Mouse (Mus musculus) c-Kit-positive CD71-positive TER-119-positive erythroid progenitor cells, embryonic 14.5 days (primary cell): ENCODE results near the gene Epop.

Source experiments
- DNase-seq: peaks from one replicate; pipeline ENCODE4 v3.0.0-alpha.2; 2013; ENCODE audit warnings: low spot score

Epop gene

GRCm38 (mm10) chr11:97628568-97629518 lies 659 bp downstream of the Epop start:
- DNase-seq: no peak

GRCm38 (mm10) chr11:97628303-97628567 lies 1.3 kb downstream of the Epop start:
- no peak for DNase-seq

GRCm38 (mm10) chr11:97627556-97628302 lies 1.8 kb downstream of the Epop start:
- DNase-seq: no peak

- DNase-seq: no peak
Measured at GRCm38 (mm10) chr11:97626850-97627249, 2.7 kb downstream of the Epop start.

- DNase-seq: no peak
Measured at GRCm38 (mm10) chr11:97626431-97626830, 3.1 kb downstream of the Epop start.

GRCm38 (mm10) chr11:97625551-97625950 lies 4.0 kb downstream of the Epop start:
- no peak for DNase-seq

- no peak for DNase-seq
Measured at GRCm38 (mm10) chr11:97623166-97623565, 6.3 kb downstream of the Epop start.

- DNase-seq: peak; percentile 38
Measured at GRCm38 (mm10) chr11:97622440-97622839, 7.1 kb downstream of the Epop start.

GRCm38 (mm10) chr11:97619391-97619795 lies 10.1 kb downstream of the Epop start:
- no peak for DNase-seq

GRCm38 (mm10) chr11:97618368-97618767 lies 11.1 kb downstream of the Epop start:
- no peak for DNase-seq

- no peak for DNase-seq
Measured at GRCm38 (mm10) chr11:97615276-97615675, 14.2 kb downstream of the Epop start.

- DNase-seq: no peak
Measured at GRCm38 (mm10) chr11:97611076-97611475, 18.4 kb downstream of the Epop start.

- no peak for DNase-seq
Measured at GRCm38 (mm10) chr11:97609743-97610142, 19.8 kb downstream of the Epop start.

GRCm38 (mm10) chr11:97608933-97609332 lies 20.6 kb downstream of the Epop start:
- DNase-seq: no peak

- no peak for DNase-seq
Measured at GRCm38 (mm10) chr11:97607056-97607725, 22.3 kb downstream of the Epop start.

- DNase-seq: no peak
Measured at GRCm38 (mm10) chr11:97603891-97604290, 25.6 kb downstream of the Epop start.

- DNase-seq: no peak
Measured at GRCm38 (mm10) chr11:97602223-97602622, 27.3 kb downstream of the Epop start.

- DNase-seq: no peak
Measured at GRCm38 (mm10) chr11:97599104-97599503, 30.4 kb downstream of the Epop start.

- DNase-seq: no peak
Measured at GRCm38 (mm10) chr11:97597945-97598691, 31.4 kb downstream of the Epop start.

- no peak for DNase-seq
Measured at GRCm38 (mm10) chr11:97594136-97594535, 35.4 kb downstream of the Epop start.

- DNase-seq: no peak
Measured at GRCm38 (mm10) chr11:97591910-97592309, 37.6 kb downstream of the Epop start.
